Mouse (Mus musculus): ENCODE results near the gene Abi3.

GRCm38 (mm10) chr11:95842074-95842681 is at the start of gene Abi3:
- TF ChIP-seq CTCF (IDR thresholded peaks at IDR 0.05; ENCODE audit: low read depth) = no peak
- no peak for TF ChIP-seq EP300 (optimal IDR thresholded peaks at IDR 0.05)
